Mouse (Mus musculus): ENCODE measurements around the gene Ddit4l.
"Not testable (repeated sequence)": the region's sequence is repeated elsewhere in the genome, so short reads cannot be mapped to it uniquely, and the experiment has no call there.

The Ddit4l gene

GRCm38 (mm10) chr3:137633726-137634125 lies 12.3 kb downstream of the Ddit4l start:
- no peak for DNase-seq (ENCODE audit: low read depth, low spot score)
- Histone ChIP-seq H3K27me3 (ENCODE audit: control insufficient read depth, insufficient read depth, low read length, poor library complexity, severe bottlenecking) (no peaks in the 10 kb centered on the region), H3K36me3 (ENCODE audit: control insufficient read depth, insufficient read depth, low read length, poor library complexity, severe bottlenecking) (no peaks in the 10 kb centered on the region)

GRCm38 (mm10) chr3:137636571-137636970 lies 15.2 kb downstream of the Ddit4l start:
- DNase-seq (ENCODE audit: low read depth, low spot score): no peak
- Histone ChIP-seq H3K36me3 (ENCODE audit: control insufficient read depth, insufficient read depth, low read length, poor library complexity, severe bottlenecking) (no peaks in the 10 kb centered on the region), H3K27me3 (ENCODE audit: control insufficient read depth, insufficient read depth, low read length, poor library complexity, severe bottlenecking) (no peaks in the 10 kb centered on the region)

GRCm38 (mm10) chr3:137641238-137641637 lies 19.8 kb downstream of the Ddit4l start:
- no peaks in the 10 kb centered on the region for H3K27me3 ChIP-seq (ENCODE audit: control insufficient read depth, insufficient read depth, low read length, poor library complexity, severe bottlenecking)
- no peak for DNase-seq (ENCODE audit: low read depth, low spot score)
- H3K36me3 ChIP-seq (ENCODE audit: control insufficient read depth, insufficient read depth, low read length, poor library complexity, severe bottlenecking): no peaks in the 10 kb centered on the region

GRCm38 (mm10) chr3:137642137-137642536 lies 20.7 kb downstream of the Ddit4l start:
- Histone ChIP-seq H3K36me3 (ENCODE audit: control insufficient read depth, insufficient read depth, low read length, poor library complexity, severe bottlenecking) (no peaks in the 10 kb centered on the region), H3K27me3 (ENCODE audit: control insufficient read depth, insufficient read depth, low read length, poor library complexity, severe bottlenecking) (no peaks in the 10 kb centered on the region)
- DNase-seq (ENCODE audit: low read depth, low spot score): no peak

- Histone ChIP-seq H3K36me3 (ENCODE audit: control insufficient read depth, insufficient read depth, low read length, poor library complexity, severe bottlenecking) (no peaks in the 10 kb centered on the region), H3K27me3 (ENCODE audit: control insufficient read depth, insufficient read depth, low read length, poor library complexity, severe bottlenecking) (no peaks in the 10 kb centered on the region)
- no peak for DNase-seq (ENCODE audit: low read depth, low spot score)
These were observed 21.2 kb downstream of the Ddit4l start for GRCm38 (mm10) chr3:137642568-137642967.

GRCm38 (mm10) chr3:137644081-137644480 lies 22.7 kb downstream of the Ddit4l start:
- H3K27me3 ChIP-seq (ENCODE audit: control insufficient read depth, insufficient read depth, low read length, poor library complexity, severe bottlenecking): no peaks in the 10 kb centered on the region
- no peak for DNase-seq (ENCODE audit: low read depth, low spot score)
- no peaks in the 10 kb centered on the region for H3K36me3 ChIP-seq (ENCODE audit: control insufficient read depth, insufficient read depth, low read length, poor library complexity, severe bottlenecking)

- H3K27me3 ChIP-seq (ENCODE audit: control insufficient read depth, insufficient read depth, low read length, poor library complexity, severe bottlenecking): no peaks in the 10 kb centered on the region
- no peak for DNase-seq (ENCODE audit: low read depth, low spot score)
- H3K36me3 ChIP-seq (ENCODE audit: control insufficient read depth, insufficient read depth, low read length, poor library complexity, severe bottlenecking): no peaks in the 10 kb centered on the region
These were observed 23.5 kb downstream of the Ddit4l start for GRCm38 (mm10) chr3:137644947-137645346.

GRCm38 (mm10) chr3:137647427-137648100 lies 26.2 kb downstream of the Ddit4l start:
- H3K36me3 ChIP-seq (ENCODE audit: control insufficient read depth, insufficient read depth, low read length, poor library complexity, severe bottlenecking): no peaks in the 10 kb centered on the region
- no peak for DNase-seq (ENCODE audit: low read depth, low spot score)
- H3K27me3 ChIP-seq (ENCODE audit: control insufficient read depth, insufficient read depth, low read length, poor library complexity, severe bottlenecking): no peaks in the 10 kb centered on the region

GRCm38 (mm10) chr3:137649112-137649511 lies 27.7 kb downstream of the Ddit4l start:
- DNase-seq (ENCODE audit: low read depth, low spot score): no peak
- Histone ChIP-seq H3K36me3 (ENCODE audit: control insufficient read depth, insufficient read depth, low read length, poor library complexity, severe bottlenecking) (no peaks in the 10 kb centered on the region), H3K27me3 (ENCODE audit: control insufficient read depth, insufficient read depth, low read length, poor library complexity, severe bottlenecking) (no peaks in the 10 kb centered on the region)

GRCm38 (mm10) chr3:137652853-137653252 lies 31.4 kb downstream of the Ddit4l start:
- no peaks in the 10 kb centered on the region for H3K36me3 ChIP-seq (ENCODE audit: control insufficient read depth, insufficient read depth, low read length, poor library complexity, severe bottlenecking)
- peak; percentile 8 for DNase-seq (ENCODE audit: low read depth, low spot score)
- no peaks in the 10 kb centered on the region for H3K27me3 ChIP-seq (ENCODE audit: control insufficient read depth, insufficient read depth, low read length, poor library complexity, severe bottlenecking)

GRCm38 (mm10) chr3:137671224-137671623 lies 49.8 kb downstream of the Ddit4l start, which contains the start of gene Gm21962:
Gene Gm21962, plus strand, starts transcription at chr3:137671524.
- H3K36me3 ChIP-seq (ENCODE audit: control insufficient read depth, insufficient read depth, low read length, poor library complexity, severe bottlenecking); DNase-seq (ENCODE audit: low read depth, low spot score); H3K27me3 ChIP-seq (ENCODE audit: control insufficient read depth, insufficient read depth, low read length, poor library complexity, severe bottlenecking): not testable (repeated sequence)

Measured in splenic B cell, adult 2 months (primary cell).